Mouse (Mus musculus) midbrain, embryonic 14.5 days (tissue): ENCODE data around the gene Borcs6. TPM values are rescaled to one million over a fixed set of nuclear protein-coding genes. Genes with fewer than 3 reads are reported as not detected.

Experiments
- ATAC-seq: fragments of 200-750 bp; cut with Nextera tagmentation; 2 replicates; pipeline ENCODE4 v1.8.0; 2017; ENCODE audit warnings: moderate number of reproducible peaks, moderate library complexity; ENCODE audit not compliant: low FRiP score, low TSS enrichment
- DNase-seq: peaks from one replicate; pipeline ENCODE4 v3.0.0-alpha.2; 2015
- H3K27ac ChIP-seq: fragments of 300-500 bp; sonication (generic); replicated peaks from 2 replicates; pipeline ENCODE4 v1.5.1; 2014; ENCODE audit warnings: mild to moderate bottlenecking, low read depth, low read length, moderate library complexity
- H3K27me3 ChIP-seq: fragments of 300-500 bp; sonication (generic); 2 replicates; pipeline ENCODE4 v1.6.1; 2014; ENCODE audit warnings: low read length, control low read depth, mixed read lengths; ENCODE audit not compliant: control insufficient read depth, insufficient read depth
- H3K36me3 ChIP-seq: fragments of 300-500 bp; sonication (generic); 2 replicates; pipeline ENCODE4 v1.6.1; 2014; ENCODE audit warnings: low read length, control low read depth; ENCODE audit not compliant: control insufficient read depth, insufficient read depth
- H3K4me1 ChIP-seq: fragments of 300-500 bp; sonication (generic); 2 replicates; pipeline ENCODE4 v1.6.1; 2014; ENCODE audit warnings: mild to moderate bottlenecking, antibody characterized with exemption, low read length, control low read depth; ENCODE audit not compliant: control insufficient read depth, insufficient read depth
- H3K4me2 ChIP-seq: fragments of 300-500 bp; sonication (generic); 2 replicates; pipeline ENCODE4 v1.6.1; 2014; ENCODE audit warnings: mild to moderate bottlenecking, low read length, moderate library complexity
- H3K4me3 ChIP-seq: fragments of 300-500 bp; sonication (generic); replicated peaks from 2 replicates; pipeline ENCODE4 v1.5.1; 2014; ENCODE audit warnings: low read depth, low read length
- H3K9ac ChIP-seq: fragments of 300-500 bp; sonication (generic); replicated peaks from 2 replicates; pipeline ENCODE4 v1.6.1; 2014; ENCODE audit warnings: mild to moderate bottlenecking, low read length, moderate library complexity
- H3K9me3 ChIP-seq: fragments of 300-500 bp; sonication (generic); 2 replicates; pipeline ENCODE4 v1.6.1; 2016; ENCODE audit warnings: low read length, control low read depth, mixed read lengths; ENCODE audit not compliant: control insufficient read depth
- WGBS: fragments of 180-500 bp; shearing (Covaris S2); extraction: QIAGEN DNeasy Blood & Tissue Kit; methylation state at CpG from one replicate; pipeline ENCODE4 v1.1.7; 2014; 5-methylcytosine and 5-hydroxymethylcytosine counted together
- polyA plus RNA-seq: library from polyadenylated mRNA; unstranded; fragments of >200 nt; fragmentation: Nextera tagmentation; extraction: Ambion mirVana; gene quantifications from 2 replicates; pipeline ENCODE4 v1.2.1, GENCODE M21; 2014

Borcs6 gene
- polyA plus RNA-seq, 1 experiment from 2014 or later: 17.3 TPM

- 72% methylated on average over 5 of the region's 5 CpGs for WGBS
- no peak for ATAC-seq
- no peak for DNase-seq
Observed at GRCm38 (mm10) chr11:69076572-69076971, 17.1 kb downstream of the Borcs6 start.

DNA sequence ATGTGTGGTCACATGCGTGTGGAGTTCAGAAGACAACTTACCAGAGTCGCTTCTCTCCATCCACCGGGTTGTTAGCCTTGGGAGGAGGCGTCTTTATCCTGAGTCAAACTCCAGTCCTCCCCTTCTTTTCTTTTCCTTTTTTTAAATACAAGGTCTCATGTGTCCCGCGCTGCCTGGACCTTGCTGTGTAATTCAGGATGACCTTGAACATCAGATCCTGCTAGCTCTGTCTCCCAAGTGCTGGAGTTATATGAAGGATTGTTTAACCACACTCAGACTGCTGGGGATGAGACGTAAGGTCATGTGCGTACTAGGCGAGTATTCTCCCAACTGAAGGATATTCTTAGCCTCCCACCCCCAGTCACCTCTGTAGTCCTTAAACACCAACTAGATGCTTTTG is 17.8 kb downstream of the Borcs6 start:
- DNase-seq: no peak
- H3K9ac ChIP-seq: no peak overlapping the region
- ATAC-seq: no peak
- peaks cover 4% of the 10 kb centered on the region for H3K4me1 ChIP-seq
- no peaks in the 10 kb centered on the region for H3K27me3 ChIP-seq
- H3K4me3 ChIP-seq: no peak overlapping the region
- WGBS: 83% methylated on average over 9 of the region's 9 CpGs
- H3K4me2 ChIP-seq: no peak overlapping the region
- no peaks in the 10 kb centered on the region for H3K9me3 ChIP-seq
- no peak overlapping the region for H3K27ac ChIP-seq
- H3K36me3 ChIP-seq: no peaks in the 10 kb centered on the region

More at GRCm38 (mm10) chr11:69076572-69076971, 17.1 kb downstream of the Borcs6 start:
- Histone ChIP-seq H3K27ac (no peak overlapping the region), H3K27me3 (no peaks in the 10 kb centered on the region), H3K4me2 (no peak overlapping the region), H3K9ac (no peak overlapping the region), H3K9me3 (no peaks in the 10 kb centered on the region), H3K4me3 (no peak overlapping the region), H3K4me1 (peaks cover 10% of the 10 kb centered on the region), H3K36me3 (no peaks in the 10 kb centered on the region)

DNA sequence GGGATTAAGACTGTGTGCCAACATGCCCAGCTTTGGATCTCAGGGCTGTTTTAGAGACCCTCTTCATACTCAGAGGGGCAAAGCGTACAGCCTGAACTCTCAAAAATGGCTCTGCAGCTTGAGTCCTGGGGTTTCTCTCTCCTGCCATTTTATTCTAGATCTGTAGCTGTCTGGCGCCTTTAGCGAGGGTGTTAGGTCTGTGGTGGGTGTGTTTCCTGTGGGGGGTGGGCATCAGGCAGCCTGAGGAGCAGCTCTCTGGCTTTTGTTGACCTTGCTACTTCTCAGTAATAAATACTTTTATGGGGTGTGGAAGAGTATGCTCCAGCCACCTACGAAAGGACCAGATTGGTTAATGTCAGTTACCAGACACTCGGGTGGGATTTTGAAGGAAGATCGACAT is 18.5 kb downstream of the Borcs6 start:
- Histone ChIP-seq H3K4me3 (no peak overlapping the region), H3K4me1 (no peaks in the 10 kb centered on the region), H3K36me3 (no peaks in the 10 kb centered on the region), H3K27me3 (no peaks in the 10 kb centered on the region), H3K27ac (no peak overlapping the region), H3K9me3 (no peaks in the 10 kb centered on the region), H3K9ac (no peak overlapping the region), H3K4me2 (no peak overlapping the region)
- DNase-seq (no peak), ATAC-seq (no peak)
- 85% methylated on average over 6 of the region's 6 CpGs for WGBS

DNA sequence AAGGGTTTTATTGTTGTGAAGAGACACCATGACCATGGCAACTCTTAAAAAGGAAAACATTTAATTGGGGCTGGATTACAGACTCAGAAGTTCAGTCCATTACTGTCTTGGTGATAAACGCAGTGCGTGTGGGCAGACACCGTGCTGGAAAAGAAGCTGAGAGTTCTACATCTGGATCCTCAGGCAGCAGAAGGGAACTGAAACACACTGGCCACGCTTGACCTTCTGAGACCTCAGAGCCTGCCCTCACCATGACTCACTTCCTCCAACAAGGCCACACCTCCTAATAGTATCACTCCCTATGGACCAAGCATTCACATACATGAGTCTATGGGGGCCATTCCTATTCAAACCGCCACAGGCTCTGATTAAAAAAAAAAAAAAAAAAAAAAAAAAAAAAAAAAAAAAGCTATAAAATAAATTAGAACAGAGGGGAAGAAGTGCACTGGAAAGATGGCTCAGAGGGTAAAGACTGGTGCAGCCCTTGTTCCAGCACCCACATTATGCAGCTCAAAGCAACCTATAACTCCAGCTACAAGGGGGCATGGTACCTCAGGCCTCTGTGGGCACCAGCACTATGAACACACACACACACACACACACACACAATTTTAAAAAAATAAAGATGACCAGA is 19.4 kb downstream of the Borcs6 start:
- DNase-seq: no peak
- 79% methylated on average over 5 of the region's 5 CpGs for WGBS
- no peaks in the 10 kb centered on the region for H3K27me3 ChIP-seq
- no peak overlapping the region for H3K9ac ChIP-seq
- H3K9me3 ChIP-seq: no peaks in the 10 kb centered on the region
- H3K4me3 ChIP-seq: no peak overlapping the region
- H3K36me3 ChIP-seq: no peaks in the 10 kb centered on the region
- no peak for ATAC-seq
- H3K4me1 ChIP-seq: no peaks in the 10 kb centered on the region
- H3K27ac ChIP-seq: no peak overlapping the region
- no peak overlapping the region for H3K4me2 ChIP-seq

DNA sequence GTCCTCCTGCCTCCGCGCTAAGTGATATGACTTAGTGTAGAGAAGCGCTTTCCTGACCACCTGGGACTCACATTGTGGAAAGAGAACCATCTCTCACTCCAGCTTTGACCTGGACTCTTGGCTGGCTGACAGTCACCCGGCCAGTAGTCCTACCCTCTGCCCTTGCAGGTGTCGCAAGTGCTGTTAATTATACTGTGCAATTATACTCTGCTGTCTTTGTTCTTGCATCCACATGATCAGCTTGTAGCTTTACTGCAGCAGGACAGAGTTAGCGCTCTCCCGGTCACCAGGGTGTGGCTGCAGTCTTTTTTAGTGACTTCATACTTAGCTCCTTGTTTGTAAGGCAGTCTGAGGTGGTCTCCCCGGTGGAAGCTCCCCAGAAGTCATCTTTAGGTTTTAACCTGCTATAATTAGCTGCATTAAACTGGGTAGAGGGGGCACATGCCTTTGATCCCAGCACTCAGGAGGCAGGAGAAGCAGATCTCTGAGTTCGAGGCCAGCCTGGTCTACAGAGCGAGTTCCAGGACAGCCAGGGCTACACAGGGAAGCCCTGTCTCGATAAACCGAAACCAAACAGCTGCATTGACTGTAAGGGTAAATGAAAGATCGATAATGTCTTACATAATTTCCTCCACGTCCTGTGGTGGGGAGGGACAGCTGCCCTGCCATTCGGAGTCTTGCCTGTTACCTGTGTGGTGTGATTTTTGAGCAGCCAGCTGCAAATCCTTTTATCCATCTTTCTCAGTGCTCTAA is 20.8 kb downstream of the Borcs6 start:
- Histone ChIP-seq H3K9me3 (no peaks in the 10 kb centered on the region), H3K9ac (no peak overlapping the region), H3K4me1 (no peaks in the 10 kb centered on the region), H3K4me2 (no peak overlapping the region), H3K4me3 (no peak overlapping the region), H3K27me3 (no peaks in the 10 kb centered on the region), H3K27ac (no peak overlapping the region), H3K36me3 (no peaks in the 10 kb centered on the region)
- WGBS: 89% methylated on average over 15 of the region's 15 CpGs
- DNase-seq: no peak
- no peak for ATAC-seq

GRCm38 (mm10) chr11:69080855-69081222 is 21.3 kb downstream of the Borcs6 start:
- Histone ChIP-seq H3K4me1 (no peaks in the 10 kb centered on the region), H3K9me3 (no peaks in the 10 kb centered on the region), H3K4me2 (no peak overlapping the region), H3K27me3 (no peaks in the 10 kb centered on the region), H3K27ac (no peak overlapping the region), H3K9ac (no peak overlapping the region), H3K36me3 (no peaks in the 10 kb centered on the region), H3K4me3 (no peak overlapping the region)
- DNase-seq (no peak), ATAC-seq (no peak)
- 84% methylated on average over 8 of the region's 8 CpGs for whole genome bisulfite sequencing

DNA sequence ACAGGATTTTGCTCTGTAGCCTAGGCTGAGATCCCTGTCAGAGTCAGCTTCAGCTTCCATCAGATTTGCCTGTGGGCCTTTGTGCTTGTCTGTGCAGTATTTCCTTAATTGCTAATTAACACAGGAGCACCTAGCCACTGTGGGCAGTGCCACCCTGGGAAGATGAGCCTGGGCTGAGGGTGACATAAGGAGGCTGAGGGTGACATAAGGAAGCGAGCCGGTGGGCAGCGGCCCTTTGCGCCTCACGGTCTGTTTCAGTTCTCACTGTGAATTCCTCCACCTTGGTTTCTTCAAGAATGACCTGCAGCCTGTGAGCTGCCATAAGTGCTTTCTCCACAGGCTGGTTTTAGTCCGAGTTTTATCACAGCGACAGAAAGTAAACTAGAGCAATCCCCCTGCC is 22.1 kb downstream of the Borcs6 start:
- Histone ChIP-seq H3K27me3 (no peaks in the 10 kb centered on the region), H3K36me3 (no peaks in the 10 kb centered on the region), H3K4me3 (no peak overlapping the region), H3K9me3 (no peaks in the 10 kb centered on the region), H3K27ac (no peak overlapping the region), H3K4me2 (no peak overlapping the region), H3K4me1 (no peaks in the 10 kb centered on the region), H3K9ac (no peak overlapping the region)
- WGBS: 88% methylated on average over 7 of the region's 7 CpGs
- ATAC-seq (no peak), DNase-seq (no peak)

GRCm38 (mm10) chr11:69085608-69086007 is 26.1 kb downstream of the Borcs6 start:
- H3K4me3 ChIP-seq: no peak overlapping the region
- H3K36me3 ChIP-seq: peaks cover 12% of the 10 kb centered on the region
- H3K27me3 ChIP-seq: no peaks in the 10 kb centered on the region
- no peak overlapping the region for H3K9ac ChIP-seq
- H3K4me1 ChIP-seq: peaks cover 15% of the 10 kb centered on the region
- H3K9me3 ChIP-seq: no peaks in the 10 kb centered on the region
- 67% methylated on average over 6 of the region's 6 CpGs for WGBS
- no peak overlapping the region for H3K4me2 ChIP-seq
- H3K27ac ChIP-seq: no peak overlapping the region
- DNase-seq: no peak
- ATAC-seq: no peak

DNA sequence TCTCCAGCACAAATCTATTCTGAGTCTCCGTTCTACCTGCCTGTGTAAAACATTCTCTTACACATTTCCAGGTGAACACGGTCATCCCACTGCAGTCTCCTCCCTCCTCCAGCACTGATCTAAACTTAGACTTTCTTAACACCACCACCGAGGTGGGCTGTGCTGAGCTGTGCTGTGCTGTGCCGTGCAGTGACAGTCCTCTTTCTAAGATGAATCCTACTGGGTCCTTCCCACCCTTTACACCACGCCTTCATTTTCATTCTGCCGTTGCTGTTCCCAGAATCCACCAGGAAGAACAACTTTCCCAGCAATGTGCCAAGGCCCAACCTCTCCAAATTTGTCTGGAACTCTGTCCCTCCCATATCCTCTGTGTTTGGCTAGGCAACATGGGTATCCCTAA is 26.9 kb downstream of the Borcs6 start:
- Histone ChIP-seq H3K9me3 (no peaks in the 10 kb centered on the region), H3K27ac (no peak overlapping the region), H3K36me3 (peaks cover 14% of the 10 kb centered on the region), H3K4me1 (peaks cover 15% of the 10 kb centered on the region), H3K4me3 (no peak overlapping the region), H3K27me3 (no peaks in the 10 kb centered on the region), H3K9ac (no peak overlapping the region), H3K4me2 (no peak overlapping the region)
- 71% methylated on average over 6 of the region's 6 CpGs for WGBS
- ATAC-seq (no peak), DNase-seq (no peak)
